Mouse (Mus musculus): ENCODE results near the gene Cd7.

DNA sequence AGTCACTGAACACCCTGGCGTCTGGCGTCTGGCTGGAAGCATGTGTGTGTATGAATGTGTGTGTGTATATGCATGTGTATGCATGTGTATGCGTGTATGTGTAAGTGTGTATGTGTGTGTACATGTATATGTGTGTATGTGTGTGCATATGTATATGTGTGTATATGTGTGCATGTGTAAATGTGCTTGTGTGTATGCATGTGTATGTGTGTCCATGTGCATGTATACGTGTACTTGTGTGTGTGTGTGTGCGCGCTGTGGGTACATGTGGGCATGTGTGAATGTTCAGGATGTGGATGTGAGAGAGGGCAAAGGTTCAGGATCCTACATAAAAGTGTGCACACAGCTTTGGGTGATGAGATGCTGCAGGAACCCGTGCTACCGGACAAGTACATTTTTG is 41.1 kb upstream of the Cd7 start:
- TF ChIP-seq CTCF (IDR thresholded peaks at IDR 0.05; ENCODE audit: control insufficient read depth, insufficient read depth, insufficient replicate concordance, low read depth, low read length) (no peak), POLR2A (IDR thresholded peaks at IDR 0.05; ENCODE audit: control insufficient read depth, low read depth, low read length) (no peak)
